Mouse (Mus musculus): ENCODE measurements around the gene Dgat2.
A peak's percentile ranks its signal among the peaks of the same experiment; 100 is the strongest.

The Dgat2 gene

GRCm38 (mm10) chr7:99140511-99140910 lies 42.0 kb downstream of the Dgat2 start:
- DNase-seq (ENCODE audit: low spot score in 2 of 2), result peak in 1 of 2 experiments; percentile 36

GRCm38 (mm10) chr7:99139841-99140491 lies 42.6 kb downstream of the Dgat2 start:
- DNase-seq (ENCODE audit: low spot score in 2 of 2), result no peak

- DNase-seq (ENCODE audit: low spot score in 2 of 2), result no peak
Measured at GRCm38 (mm10) chr7:99137541-99137940, 45.0 kb downstream of the Dgat2 start.

GRCm38 (mm10) chr7:99136789-99137188 lies 45.7 kb downstream of the Dgat2 start:
- DNase-seq (ENCODE audit: low spot score in 2 of 2), result no peak

- no peak for DNase-seq (ENCODE audit: low spot score in 2 of 2)
Measured at GRCm38 (mm10) chr7:99133811-99134402, 48.6 kb downstream of the Dgat2 start.

- DNase-seq (ENCODE audit: low spot score in 2 of 2), result no peak
Measured at GRCm38 (mm10) chr7:99132597-99132996, 49.9 kb downstream of the Dgat2 start.

GRCm38 (mm10) chr7:99131819-99132353 lies 50.6 kb downstream of the Dgat2 start:
- DNase-seq (ENCODE audit: low spot score in 2 of 2), result no peak

GRCm38 (mm10) chr7:99128965-99129364 lies 53.6 kb downstream of the Dgat2 start:
- DNase-seq (ENCODE audit: low spot score in 2 of 2), result no peak

GRCm38 (mm10) chr7:99128020-99128950 lies 54.2 kb downstream of the Dgat2 start:
- DNase-seq (ENCODE audit: low spot score in 2 of 2), result no peak

GRCm38 (mm10) chr7:99126057-99126456 lies 56.5 kb downstream of the Dgat2 start:
- DNase-seq (ENCODE audit: low spot score in 2 of 2), result no peak

GRCm38 (mm10) chr7:99122651-99123050 lies 59.9 kb downstream of the Dgat2 start:
- DNase-seq (ENCODE audit: low spot score in 2 of 2), result no peak

GRCm38 (mm10) chr7:99120865-99121521 lies 61.5 kb downstream of the Dgat2 start:
- no peak for DNase-seq (ENCODE audit: low spot score in 2 of 2)

GRCm38 (mm10) chr7:99120082-99120481 lies 62.4 kb downstream of the Dgat2 start:
- no peak for DNase-seq (ENCODE audit: low spot score in 2 of 2)

- no peak for DNase-seq (ENCODE audit: low spot score in 2 of 2)
Measured at GRCm38 (mm10) chr7:99116781-99117180, 65.7 kb downstream of the Dgat2 start.

GRCm38 (mm10) chr7:99114006-99114726 lies 68.4 kb downstream of the Dgat2 start:
- no peak for DNase-seq (ENCODE audit: low spot score in 2 of 2)

GRCm38 (mm10) chr7:99107566-99107965 lies 75.0 kb downstream of the Dgat2 start:
- DNase-seq (ENCODE audit: low spot score in 2 of 2), result no peak

GRCm38 (mm10) chr7:99106714-99107270 lies 75.7 kb downstream of the Dgat2 start:
- no peak for DNase-seq (ENCODE audit: low spot score in 2 of 2)
